Mouse (Mus musculus): ENCODE results near the gene Cxxc4. TPM values are rescaled to one million over a fixed set of nuclear protein-coding genes. Genes with fewer than 3 reads are reported as not detected.

The Cxxc4 gene
- polyA plus RNA-seq, 1 experiment from 2014 or later = 5.4 TPM

- peak overlapping the region; percentile 71 for H3K4me3 ChIP-seq (ENCODE audit: low read depth, low read length)
- H3K27ac ChIP-seq (replicated peaks; ENCODE audit: low read depth, low read length) = peak overlapping the region; percentile 92
- no peaks in the 10 kb centered on the region for H3K27me3 ChIP-seq (replicated peaks; ENCODE audit: control insufficient read depth, insufficient read depth, low read length)
- H3K4me1 ChIP-seq (ENCODE audit: control insufficient read depth, insufficient read depth, low read length) = peaks cover 9% of the 10 kb centered on the region
- ATAC-seq (ENCODE audit: low read depth) = peak; percentile 32
- H3K36me3 ChIP-seq (ENCODE audit: control insufficient read depth, insufficient read depth, low read length) = no peaks in the 10 kb centered on the region
- DNase-seq (ENCODE audit: low spot score) = peak; percentile 89
- under 1% methylated on average over 20 of the region's 61 CpGs for WGBS
- peak overlapping the region; percentile 77 for H3K4me2 ChIP-seq (ENCODE audit: low read depth, low read length)
- no peaks in the 10 kb centered on the region for H3K9me3 ChIP-seq (ENCODE audit: control insufficient read depth, low read length)
- H3K9ac ChIP-seq (ENCODE audit: low read depth, low read length) = peak overlapping the region; percentile 85
Measured at GRCm38 (mm10) chr3:134239971-134240717, 3.9 kb downstream of the Cxxc4 start.

- DNase-seq (ENCODE audit: low spot score) = peak; percentile 14
- 2% methylated on average over 6 of the region's 6 CpGs for WGBS
- peak overlapping the region; percentile 85 for H3K9ac ChIP-seq (ENCODE audit: low read depth, low read length)
Measured at GRCm38 (mm10) chr3:134240718-134241025, 4.4 kb downstream of the Cxxc4 start.

GRCm38 (mm10) chr3:134243168-134243849 lies 7.0 kb downstream of the Cxxc4 start:
- no peak overlapping the region for H3K4me3 ChIP-seq (ENCODE audit: low read depth, low read length)
- 66% methylated on average over 2 of the region's 2 CpGs for WGBS
- ATAC-seq (ENCODE audit: low read depth) = no peak

More at GRCm38 (mm10) chr3:134240718-134241025, 4.4 kb downstream of the Cxxc4 start:
- no peaks in the 10 kb centered on the region for H3K27me3 ChIP-seq (replicated peaks; ENCODE audit: control insufficient read depth, insufficient read depth, low read length)
- no peaks in the 10 kb centered on the region for H3K36me3 ChIP-seq (ENCODE audit: control insufficient read depth, insufficient read depth, low read length)
- ATAC-seq (ENCODE audit: low read depth) = no peak
- H3K4me1 ChIP-seq (ENCODE audit: control insufficient read depth, insufficient read depth, low read length) = peaks cover 8% of the 10 kb centered on the region
- H3K4me2 ChIP-seq (ENCODE audit: low read depth, low read length) = peak overlapping the region; percentile 77
- peak overlapping the region; percentile 71 for H3K4me3 ChIP-seq (ENCODE audit: low read depth, low read length)
- peak overlapping the region; percentile 92; the same call in 1 of the 2 replicates for H3K27ac ChIP-seq (replicated peaks; ENCODE audit: low read depth, low read length)
- no peaks in the 10 kb centered on the region for H3K9me3 ChIP-seq (ENCODE audit: control insufficient read depth, low read length)

DNA sequence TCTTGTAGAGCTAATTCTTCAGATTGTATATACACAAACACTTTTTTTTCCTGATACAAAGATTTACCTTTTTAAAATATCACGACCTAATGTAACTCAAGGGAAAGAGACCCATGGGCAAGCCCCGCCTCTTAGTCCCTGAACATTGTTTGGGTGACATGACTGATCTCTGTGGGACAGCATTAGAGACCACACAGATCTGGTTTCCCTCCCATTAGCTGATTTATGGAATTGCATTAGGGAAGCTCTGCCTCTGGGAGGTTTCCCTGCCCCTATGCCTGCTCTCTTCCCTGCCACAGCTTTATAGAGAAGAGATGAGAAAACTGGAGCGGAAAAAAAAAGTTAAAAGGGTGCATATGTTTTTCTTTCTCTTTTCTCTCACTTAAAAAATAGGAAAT lies 7.6 kb downstream of the Cxxc4 start:
- Histone ChIP-seq H3K4me1 (ENCODE audit: control insufficient read depth, insufficient read depth, low read length) (peaks cover 3% of the 10 kb centered on the region), H3K4me2 (ENCODE audit: low read depth, low read length) (no peak overlapping the region), H3K9ac (ENCODE audit: low read depth, low read length) (no peak overlapping the region), H3K9me3 (ENCODE audit: control insufficient read depth, low read length) (no peaks in the 10 kb centered on the region), H3K4me3 (ENCODE audit: low read depth, low read length) (no peak overlapping the region), H3K27ac (replicated peaks; ENCODE audit: low read depth, low read length) (no peak overlapping the region), H3K36me3 (ENCODE audit: control insufficient read depth, insufficient read depth, low read length) (no peaks in the 10 kb centered on the region), H3K27me3 (replicated peaks; ENCODE audit: control insufficient read depth, insufficient read depth, low read length) (no peaks in the 10 kb centered on the region)
- 53% methylated on average over 3 of the region's 3 CpGs for WGBS
- ATAC-seq (ENCODE audit: low read depth) (no peak), DNase-seq (ENCODE audit: low spot score) (no peak)

More at GRCm38 (mm10) chr3:134243168-134243849, 7.0 kb downstream of the Cxxc4 start:
- Histone ChIP-seq H3K9ac (ENCODE audit: low read depth, low read length) (no peak overlapping the region), H3K27ac (replicated peaks; ENCODE audit: low read depth, low read length) (no peak overlapping the region), H3K36me3 (ENCODE audit: control insufficient read depth, insufficient read depth, low read length) (no peaks in the 10 kb centered on the region), H3K4me2 (ENCODE audit: low read depth, low read length) (no peak overlapping the region), H3K27me3 (replicated peaks; ENCODE audit: control insufficient read depth, insufficient read depth, low read length) (no peaks in the 10 kb centered on the region), H3K4me1 (ENCODE audit: control insufficient read depth, insufficient read depth, low read length) (peaks cover 8% of the 10 kb centered on the region), H3K9me3 (ENCODE audit: control insufficient read depth, low read length) (no peaks in the 10 kb centered on the region)
- no peak for DNase-seq (ENCODE audit: low spot score)

DNA sequence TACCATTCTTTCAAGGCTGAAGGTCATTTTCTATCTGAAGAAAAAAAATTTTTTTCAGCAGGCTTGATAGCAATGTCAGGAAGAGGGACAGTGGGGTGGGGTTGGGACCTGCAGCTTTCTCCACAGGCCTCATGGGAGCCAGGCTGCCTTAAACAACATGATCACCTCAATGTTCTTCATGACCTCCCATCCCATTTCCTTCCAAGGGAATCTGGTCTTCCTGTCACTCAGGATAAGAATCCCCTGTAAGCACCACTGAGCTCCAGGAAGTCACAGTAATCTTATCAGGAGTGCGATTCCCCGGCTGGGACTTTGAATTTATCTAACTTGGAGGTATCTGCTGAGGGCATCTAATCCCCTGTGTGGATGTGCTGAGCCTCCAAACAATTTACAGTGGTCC lies 17.9 kb downstream of the Cxxc4 start:
- Histone ChIP-seq H3K4me2 (ENCODE audit: low read depth, low read length) (no peak overlapping the region), H3K4me3 (ENCODE audit: low read depth, low read length) (no peak overlapping the region), H3K9ac (ENCODE audit: low read depth, low read length) (no peak overlapping the region), H3K36me3 (ENCODE audit: control insufficient read depth, insufficient read depth, low read length) (no peaks in the 10 kb centered on the region), H3K9me3 (ENCODE audit: control insufficient read depth, low read length) (no peaks in the 10 kb centered on the region), H3K27me3 (replicated peaks; ENCODE audit: control insufficient read depth, insufficient read depth, low read length) (no peaks in the 10 kb centered on the region), H3K27ac (replicated peaks; ENCODE audit: low read depth, low read length) (no peak overlapping the region), H3K4me1 (ENCODE audit: control insufficient read depth, insufficient read depth, low read length) (no peaks in the 10 kb centered on the region)
- no peak for DNase-seq (ENCODE audit: low spot score)
- ATAC-seq (ENCODE audit: low read depth) = no peak
- WGBS = 79% methylated on average over 2 of the region's 2 CpGs

DNA sequence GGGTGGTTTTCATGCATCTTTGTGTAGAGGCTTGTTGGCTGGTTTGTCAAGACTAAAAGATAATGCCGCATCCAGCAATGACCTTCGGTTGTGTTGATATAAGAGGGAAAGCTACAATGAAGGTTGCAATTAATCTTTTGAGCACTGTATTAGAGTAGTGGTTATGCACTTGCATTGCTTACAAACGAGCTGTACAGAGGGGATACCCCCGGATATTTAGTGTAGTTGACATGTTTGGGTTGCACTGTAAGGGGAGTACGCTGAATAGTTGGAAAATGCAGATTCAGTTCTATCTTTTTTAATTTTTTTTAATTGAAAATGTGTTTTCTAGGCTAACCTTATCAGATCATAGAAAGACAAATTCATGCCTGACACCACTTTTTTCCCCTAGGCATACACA lies 22.4 kb downstream of the Cxxc4 start:
- WGBS = 77% methylated on average over 5 of the region's 5 CpGs
- DNase-seq (ENCODE audit: low spot score) = no peak

GRCm38 (mm10) chr3:134259300-134259699 lies 23.0 kb downstream of the Cxxc4 start:
- Histone ChIP-seq H3K4me2 (ENCODE audit: low read depth, low read length) (no peak overlapping the region), H3K27me3 (replicated peaks; ENCODE audit: control insufficient read depth, insufficient read depth, low read length) (no peaks in the 10 kb centered on the region), H3K27ac (replicated peaks; ENCODE audit: low read depth, low read length) (no peak overlapping the region), H3K4me1 (ENCODE audit: control insufficient read depth, insufficient read depth, low read length) (no peaks in the 10 kb centered on the region), H3K9ac (ENCODE audit: low read depth, low read length) (no peak overlapping the region), H3K4me3 (ENCODE audit: low read depth, low read length) (no peak overlapping the region), H3K36me3 (ENCODE audit: control insufficient read depth, insufficient read depth, low read length) (no peaks in the 10 kb centered on the region), H3K9me3 (ENCODE audit: control insufficient read depth, low read length) (no peaks in the 10 kb centered on the region)
- ATAC-seq (ENCODE audit: low read depth) = no peak
- no peak for DNase-seq (ENCODE audit: low spot score)
- 65% methylated on average over 3 of the region's 3 CpGs for WGBS

More for the DNA sequence above, 22.4 kb downstream of the Cxxc4 start:
- H3K4me3 ChIP-seq (ENCODE audit: low read depth, low read length) = no peak overlapping the region
- H3K9me3 ChIP-seq (ENCODE audit: control insufficient read depth, low read length) = no peaks in the 10 kb centered on the region
- H3K27me3 ChIP-seq (replicated peaks; ENCODE audit: control insufficient read depth, insufficient read depth, low read length) = no peaks in the 10 kb centered on the region
- no peak overlapping the region for H3K4me2 ChIP-seq (ENCODE audit: low read depth, low read length)
- no peak overlapping the region for H3K27ac ChIP-seq (replicated peaks; ENCODE audit: low read depth, low read length)
- no peaks in the 10 kb centered on the region for H3K4me1 ChIP-seq (ENCODE audit: control insufficient read depth, insufficient read depth, low read length)
- H3K36me3 ChIP-seq (ENCODE audit: control insufficient read depth, insufficient read depth, low read length) = no peaks in the 10 kb centered on the region
- no peak for ATAC-seq (ENCODE audit: low read depth)
- H3K9ac ChIP-seq (ENCODE audit: low read depth, low read length) = no peak overlapping the region

DNA sequence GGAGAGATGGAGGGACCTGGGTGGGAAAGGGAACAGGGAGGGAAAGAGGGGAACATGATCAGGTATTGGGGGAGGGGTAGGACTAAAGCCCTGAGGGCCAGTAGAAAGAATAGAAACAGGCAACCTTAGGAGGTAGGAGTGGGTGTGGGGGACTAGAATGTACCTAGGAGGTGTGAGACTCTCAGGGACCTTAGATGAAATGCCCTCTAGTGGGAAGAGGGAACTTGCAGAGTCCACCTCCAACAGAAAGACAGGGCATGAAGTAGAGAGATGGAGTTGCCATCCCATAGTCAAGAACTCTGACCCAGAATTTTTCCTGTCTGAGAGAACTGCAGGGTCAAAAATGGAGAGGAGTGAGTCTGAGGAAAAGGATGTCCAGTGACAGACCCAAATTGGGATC lies 43.4 kb downstream of the Cxxc4 start:
- Histone ChIP-seq H3K27ac (replicated peaks; ENCODE audit: low read depth, low read length) (no peak overlapping the region), H3K4me2 (ENCODE audit: low read depth, low read length) (no peak overlapping the region), H3K4me3 (ENCODE audit: low read depth, low read length) (no peak overlapping the region), H3K9me3 (ENCODE audit: control insufficient read depth, low read length) (no peaks in the 10 kb centered on the region), H3K27me3 (replicated peaks; ENCODE audit: control insufficient read depth, insufficient read depth, low read length) (no peaks in the 10 kb centered on the region), H3K36me3 (ENCODE audit: control insufficient read depth, insufficient read depth, low read length) (no peaks in the 10 kb centered on the region), H3K9ac (ENCODE audit: low read depth, low read length) (no peak overlapping the region), H3K4me1 (ENCODE audit: control insufficient read depth, insufficient read depth, low read length) (no peaks in the 10 kb centered on the region; the same call in 1 of the 2 replicates)
- DNase-seq (ENCODE audit: low spot score) (no peak), ATAC-seq (ENCODE audit: low read depth) (no peak)

Data from embryonic facial prominence, embryonic 14.5 days (tissue).